Mouse (Mus musculus) embryonic fibroblast, embryonic 13.5 days (primary cell): ENCODE measurements around the gene Igfbp5.

Source experiments
- CTCF ChIP-seq: IDR thresholded peaks from 2 replicates; pipeline ENCODE4 v1.5.1; 2011; ENCODE audit warnings: mild to moderate bottlenecking, control low read depth, low read length, moderate library complexity, borderline replicate concordance; ENCODE audit not compliant: insufficient read depth
- POLR2A ChIP-seq: IDR thresholded peaks from 2 replicates; pipeline ENCODE4 v1.6.1; 2011; ENCODE audit warnings: low read depth, mild to moderate bottlenecking, control low read depth, low read length, moderate library complexity

- no peak for TF ChIP-seq CTCF
- no peak for TF ChIP-seq POLR2A
These were observed 34.9 kb downstream of the Igfbp5 start for GRCm38 (mm10) chr1:72839791-72840190.
